Mouse (Mus musculus): ENCODE measurements around the gene Gal3st1. TPM values are rescaled to one million over a fixed set of nuclear protein-coding genes. Genes with fewer than 3 reads are reported as not detected.

Gene Gal3st1
- polyA plus RNA-seq, 1 experiment from 2014 or later = 3.3 TPM

DNA sequence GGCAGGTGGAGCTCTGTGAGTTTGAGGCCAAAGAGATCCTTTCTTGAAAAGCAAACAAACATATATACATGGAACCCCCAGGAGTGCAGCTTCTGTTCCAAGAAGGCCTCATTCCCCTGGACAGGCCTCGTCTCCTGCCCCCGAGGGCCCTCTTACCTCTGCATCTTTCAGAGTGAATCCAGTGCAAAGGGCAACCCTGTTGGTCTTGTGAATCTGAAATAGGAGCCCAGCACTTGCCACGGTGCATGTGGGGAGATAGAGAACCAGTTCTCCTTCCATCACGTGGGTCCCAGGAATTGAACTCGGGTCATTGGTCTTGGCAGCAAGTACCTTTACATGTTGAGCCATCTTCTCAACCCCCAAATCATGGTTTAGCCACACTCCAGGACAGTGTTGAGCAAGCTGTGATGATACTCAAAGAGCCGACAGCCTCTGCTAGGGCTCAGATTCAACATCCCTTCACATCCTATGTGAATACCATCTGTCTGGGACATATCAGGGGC, 57.7 kb downstream of the Gal3st1 start:
- no peaks in the 10 kb centered on the region for H3K9me3 ChIP-seq (replicated peaks)
- H3K4me3 ChIP-seq = no peak overlapping the region
- no peak overlapping the region for H3K27ac ChIP-seq
- ATAC-seq (ENCODE audit: low FRiP score) = no peak
- no peaks in the 10 kb centered on the region for H3K36me3 ChIP-seq
- H3K27me3 ChIP-seq = no peaks in the 10 kb centered on the region
- no peak overlapping the region for H3K9ac ChIP-seq
- no peaks in the 10 kb centered on the region for H3K4me1 ChIP-seq
- no peak overlapping the region for H3K4me2 ChIP-seq (replicated peaks)
- WGBS = 82% methylated on average over 6 of the region's 6 CpGs

DNA sequence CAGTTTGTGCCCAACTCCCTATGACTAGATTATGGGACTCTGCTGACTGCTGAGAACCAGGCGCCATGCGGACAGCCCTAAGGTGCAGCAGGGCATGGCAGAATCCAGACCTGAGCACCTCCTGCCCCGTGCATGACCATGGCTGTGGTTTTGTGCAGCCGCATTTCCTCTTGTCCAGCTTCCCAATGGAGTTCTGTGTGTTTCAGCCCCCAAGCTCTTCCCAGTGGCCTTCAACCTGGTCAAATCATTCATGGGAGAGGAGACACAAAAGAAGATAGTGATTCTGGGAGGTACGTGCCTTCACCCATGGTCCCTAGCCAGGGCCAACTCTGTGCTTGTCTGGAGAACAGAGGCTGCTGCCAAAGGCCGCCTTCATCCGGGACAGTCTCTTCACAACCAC, 59.6 kb downstream of the Gal3st1 start:
- Histone ChIP-seq H3K36me3 (no peaks in the 10 kb centered on the region), H3K4me1 (no peaks in the 10 kb centered on the region), H3K4me3 (no peak overlapping the region), H3K27ac (no peak overlapping the region), H3K9me3 (replicated peaks) (no peaks in the 10 kb centered on the region), H3K4me2 (replicated peaks) (no peak overlapping the region), H3K9ac (no peak overlapping the region), H3K27me3 (no peaks in the 10 kb centered on the region)
- no peak for ATAC-seq (ENCODE audit: low FRiP score)
- WGBS = 90% methylated on average over 7 of the region's 7 CpGs

DNA sequence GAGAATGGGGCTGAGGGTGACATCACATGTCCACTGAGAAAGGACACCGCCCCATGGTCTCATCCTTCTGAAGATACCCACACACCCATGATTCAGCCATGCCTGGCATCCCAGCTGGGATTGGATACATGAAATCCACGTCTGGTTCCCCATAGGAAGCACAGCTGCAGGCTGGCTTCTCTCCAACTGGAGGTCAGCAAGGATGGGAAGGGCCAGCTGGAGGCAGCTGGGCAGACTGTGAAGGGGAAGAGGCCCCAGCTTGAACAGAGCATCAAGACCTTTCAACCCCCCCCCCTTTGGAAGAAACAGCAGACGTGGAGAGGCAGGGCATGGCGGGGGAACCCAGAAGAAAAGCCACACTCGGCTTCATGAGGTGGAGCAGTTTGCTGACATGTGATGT, 63.1 kb downstream of the Gal3st1 start:
- Histone ChIP-seq H3K4me3 (no peak overlapping the region), H3K36me3 (no peaks in the 10 kb centered on the region), H3K9me3 (replicated peaks) (no peaks in the 10 kb centered on the region), H3K27ac (no peak overlapping the region), H3K9ac (no peak overlapping the region), H3K27me3 (no peaks in the 10 kb centered on the region), H3K4me1 (no peaks in the 10 kb centered on the region), H3K4me2 (replicated peaks) (no peak overlapping the region)
- whole genome bisulfite sequencing = 75% methylated on average over 5 of the region's 5 CpGs
- no peak for ATAC-seq (ENCODE audit: low FRiP score)

DNA sequence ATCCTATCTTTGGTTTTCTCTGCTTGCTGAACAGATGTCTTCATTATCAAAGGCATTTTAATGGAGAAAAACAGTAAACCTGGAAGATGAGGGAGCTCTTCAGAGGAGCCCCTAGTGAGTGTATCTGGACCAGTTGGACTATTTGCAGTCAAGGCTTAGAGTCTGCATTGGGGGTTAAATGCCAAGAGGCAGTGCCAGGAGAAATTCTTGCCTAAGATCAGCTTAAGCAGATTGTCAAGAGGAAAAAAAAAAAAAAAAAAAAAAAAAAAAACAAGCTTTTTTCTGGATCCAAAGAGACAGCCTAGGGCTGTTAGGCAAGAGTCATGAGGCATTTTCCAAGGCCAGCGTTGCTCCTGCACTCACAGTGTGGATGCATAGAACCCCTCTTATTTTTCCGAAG, 64.3 kb downstream of the Gal3st1 start:
- no peaks in the 10 kb centered on the region for H3K9me3 ChIP-seq (replicated peaks)
- 96% methylated on average over 2 of the region's 2 CpGs for WGBS
- no peak overlapping the region for H3K9ac ChIP-seq
- H3K4me2 ChIP-seq (replicated peaks) = no peak overlapping the region
- no peak overlapping the region for H3K4me3 ChIP-seq
- no peak for ATAC-seq (ENCODE audit: low FRiP score)
- no peaks in the 10 kb centered on the region for H3K36me3 ChIP-seq
- H3K4me1 ChIP-seq = no peaks in the 10 kb centered on the region
- no peak overlapping the region for H3K27ac ChIP-seq
- H3K27me3 ChIP-seq = no peaks in the 10 kb centered on the region

DNA sequence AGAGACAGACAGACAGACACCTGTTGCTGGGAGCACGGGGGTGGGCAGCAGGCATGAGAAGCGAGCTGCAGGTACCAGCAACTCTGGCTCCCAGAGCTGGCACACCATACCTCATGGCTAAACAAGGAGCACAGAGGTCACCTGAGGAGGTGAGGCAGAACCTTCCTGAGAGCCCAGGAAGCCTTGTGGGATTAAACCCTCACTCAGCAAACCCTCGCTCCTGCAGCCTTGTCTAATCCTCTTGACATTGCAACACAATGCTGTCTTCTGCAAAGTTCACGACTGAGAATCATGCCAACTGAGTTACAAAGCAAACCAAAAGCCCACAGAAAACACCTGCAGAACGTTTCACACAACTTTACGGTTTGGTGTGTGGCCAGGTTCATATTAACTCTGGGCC, 65.0 kb downstream of the Gal3st1 start:
- no peak overlapping the region for H3K4me3 ChIP-seq
- no peak overlapping the region for H3K9ac ChIP-seq
- H3K27me3 ChIP-seq = no peaks in the 10 kb centered on the region
- no peaks in the 10 kb centered on the region for H3K4me1 ChIP-seq
- H3K4me2 ChIP-seq (replicated peaks) = no peak overlapping the region
- H3K27ac ChIP-seq = no peak overlapping the region
- no peak for ATAC-seq (ENCODE audit: low FRiP score)
- H3K9me3 ChIP-seq (replicated peaks) = no peaks in the 10 kb centered on the region
- WGBS = 82% methylated on average over 6 of the region's 6 CpGs
- no peaks in the 10 kb centered on the region for H3K36me3 ChIP-seq

Other genes with a start within 250 kb of the Gal3st1 start
- 7.0 and 8.8 TPM in 2 replicates for gene Osbp2, start 119.7 kb upstream of the Gal3st1 start, polyA plus RNA-seq (2016; fragmentation: Nextera tagmentation; extraction: Ambion mirVana)
- 0.72 and 0.82 TPM in 2 replicates for gene 4921536K21Rik, start 88.5 kb upstream of the Gal3st1 start, polyA plus RNA-seq (2016; fragmentation: Nextera tagmentation; extraction: Ambion mirVana)
- 27.7 and 29.1 TPM in 2 replicates for gene Dusp18, start 88.4 kb upstream of the Gal3st1 start, polyA plus RNA-seq (2016; fragmentation: Nextera tagmentation; extraction: Ambion mirVana)
- 7.6 and 7.9 TPM in 2 replicates for gene Slc35e4, start 69.0 kb upstream of the Gal3st1 start, polyA plus RNA-seq (2016; fragmentation: Nextera tagmentation; extraction: Ambion mirVana)
- 34.1 and 35.3 TPM in 2 replicates for gene Tcn2, start 51.5 kb upstream of the Gal3st1 start, polyA plus RNA-seq (2016; fragmentation: Nextera tagmentation; extraction: Ambion mirVana)
- gene Pes1, start 19.7 kb upstream of the Gal3st1 start, polyA plus RNA-seq (2016; fragmentation: Nextera tagmentation; extraction: Ambion mirVana) = 69.7 and 73.4 TPM in 2 replicates
- 0.20 and 0.30 TPM in 2 replicates for gene 4930556J24Rik, start 6.9 kb upstream of the Gal3st1 start, polyA plus RNA-seq (2016; fragmentation: Nextera tagmentation; extraction: Ambion mirVana)
- gene Sec14l4, start 47.8 kb downstream of the Gal3st1 start, polyA plus RNA-seq (2016; fragmentation: Nextera tagmentation; extraction: Ambion mirVana) = not detected in 2 replicates
- not detected in 2 replicates for gene Sec14l3, start 81.2 kb downstream of the Gal3st1 start, polyA plus RNA-seq (2016; fragmentation: Nextera tagmentation; extraction: Ambion mirVana)
- 5.4 and 5.6 TPM in 2 replicates for gene Mtfp1, start 111.8 kb downstream of the Gal3st1 start, polyA plus RNA-seq (2016; fragmentation: Nextera tagmentation; extraction: Ambion mirVana)
- 1.8 and 3.1 TPM in 2 replicates for gene Sec14l2, start 139.8 kb downstream of the Gal3st1 start, polyA plus RNA-seq (2016; fragmentation: Nextera tagmentation; extraction: Ambion mirVana)
- gene Rnf215, start 151.6 kb downstream of the Gal3st1 start, polyA plus RNA-seq (2016; fragmentation: Nextera tagmentation; extraction: Ambion mirVana) = 42.7 and 44.5 TPM in 2 replicates
- gene Ccdc157, start 176.7 kb downstream of the Gal3st1 start, polyA plus RNA-seq (2016; fragmentation: Nextera tagmentation; extraction: Ambion mirVana) = 9.6 and 10.4 TPM in 2 replicates
- 72.0 and 77.6 TPM in 2 replicates for gene Sf3a1, start 176.7 kb downstream of the Gal3st1 start, polyA plus RNA-seq (2016; fragmentation: Nextera tagmentation; extraction: Ambion mirVana)
- 28.5 and 29.2 TPM in 2 replicates for gene Tbc1d10a, start 203.2 kb downstream of the Gal3st1 start, polyA plus RNA-seq (2016; fragmentation: Nextera tagmentation; extraction: Ambion mirVana)
- 3.1 and 3.6 TPM in 2 replicates for gene Castor1, start 234.6 kb downstream of the Gal3st1 start, polyA plus RNA-seq (2016; fragmentation: Nextera tagmentation; extraction: Ambion mirVana)

All from hindbrain, embryonic 12.5 days (tissue).